ENCODE assay signal across 25 mouse cellular contexts in genomic region chr3:115824792-115825191, GRCm38 (mm10).
"Had no signal": no experiment of that assay in that cellular context is flagged by ENCODE, and none has a peak within 500 bp of the region (broad histone marks: within the 10 kb centered on the region; RNA-seq: fewer than 3 reads in every experiment).

No protein-coding gene starts in this region.

- H3K36me3 ChIP-seq: heart, embryonic 10.5 days; heart, embryonic 12.5 days; hindbrain, embryonic 10.5 days; hindbrain, embryonic 12.5 days; intestine, embryonic 15.5 days; limb, embryonic 10.5 days; limb, embryonic 12.5 days had no signal

- H3K4me3 ChIP-seq: gastrocnemius, adult 2 months; heart, embryonic 10.5 days; heart, embryonic 12.5 days; hindbrain, embryonic 10.5 days; hindbrain, embryonic 12.5 days; intestine, embryonic 15.5 days; layer of hippocampus, adult 2 months; left cerebral cortex, adult 2 months; limb, embryonic 10.5 days; limb, embryonic 12.5 days had no signal

- H3K27ac ChIP-seq: gastrocnemius, adult 2 months; heart, embryonic 10.5 days; hindbrain, embryonic 10.5 days; hindbrain, embryonic 12.5 days; hindbrain, embryonic 14.5 days; intestine, embryonic 15.5 days; layer of hippocampus, adult 2 months; left cerebral cortex, adult 2 months; limb, embryonic 10.5 days; limb, embryonic 12.5 days had no signal

- H3K27me3 ChIP-seq: heart, embryonic 12.5 days; hindbrain, embryonic 12.5 days; intestine, embryonic 15.5 days; limb, embryonic 12.5 days had no signal

- H3K4me2 ChIP-seq: heart, embryonic 12.5 days; hindbrain, embryonic 12.5 days; hindbrain, embryonic 14.5 days; intestine, embryonic 15.5 days; limb, embryonic 12.5 days had no signal

- ATAC-seq: hindbrain, embryonic 16.5 days; inflammation-experienced regulatory T-cells, adult 6 months; intestine, embryonic 15.5 days; intestine, postnatal 0 days had no signal

- H3K4me1 ChIP-seq: hindbrain, embryonic 10.5 days; hindbrain, embryonic 12.5 days; intestine, embryonic 15.5 days; limb, embryonic 10.5 days; limb, embryonic 12.5 days had no signal

- H3K9ac ChIP-seq: heart, embryonic 12.5 days; hindbrain, embryonic 12.5 days; hindbrain, embryonic 14.5 days; intestine, embryonic 15.5 days; limb, embryonic 12.5 days had no signal

- H3K9me3 ChIP-seq: heart, embryonic 10.5 days; heart, embryonic 12.5 days; hindbrain, embryonic 10.5 days; hindbrain, embryonic 12.5 days; intestine, embryonic 15.5 days; limb, embryonic 10.5 days; limb, embryonic 12.5 days had no signal

- DNase-seq: gastrocnemius, adult 2 months; gastrocnemius, postnatal 10 days; gastrocnemius, postnatal 25 days; heart, adult 18-20 months; heart, postnatal 10 days; heart, postnatal 4 days; kidney, adult 18-20 months; kidney, adult 8-10 months; kidney, postnatal 10 days; kidney, postnatal 25 days; kidney, postnatal 4 days; liver had no signal
